Mouse (Mus musculus): ENCODE data around the gene Prss40.

Gene Prss40

DNA sequence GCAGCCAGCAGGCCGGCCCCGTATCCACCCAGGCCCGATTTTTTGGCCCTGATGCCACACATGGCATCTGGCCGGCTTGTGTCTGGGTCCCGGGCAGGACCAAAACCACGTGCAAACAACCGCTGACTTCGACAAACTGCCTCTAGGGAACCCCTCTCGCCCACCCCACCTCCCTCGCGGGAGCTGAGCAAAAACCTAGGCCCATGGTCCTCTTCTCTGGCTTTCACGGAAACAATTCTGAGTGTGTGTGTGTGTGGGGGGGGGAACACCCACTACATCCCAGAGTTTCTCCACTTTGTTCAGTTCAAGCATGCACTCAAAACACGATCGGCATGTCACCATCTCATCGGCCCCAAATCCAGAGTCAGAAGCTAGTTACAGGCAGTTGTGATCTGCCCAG lies at the start of gene Prss40:
TSS of gene Prss40 (minus strand) at position 101 of the 400 bp plus-strand sequence.
- DNase-seq (ENCODE audit: low spot score): no peak

GRCm38 (mm10) chr1:34602363-34602762 lies 41.6 kb upstream of the Prss40 start:
- peak; percentile 91 for DNase-seq (ENCODE audit: low spot score)

- no peak for DNase-seq (ENCODE audit: low spot score)
Observed at GRCm38 (mm10) chr1:34601323-34602047, 40.7 kb upstream of the Prss40 start.

DNA sequence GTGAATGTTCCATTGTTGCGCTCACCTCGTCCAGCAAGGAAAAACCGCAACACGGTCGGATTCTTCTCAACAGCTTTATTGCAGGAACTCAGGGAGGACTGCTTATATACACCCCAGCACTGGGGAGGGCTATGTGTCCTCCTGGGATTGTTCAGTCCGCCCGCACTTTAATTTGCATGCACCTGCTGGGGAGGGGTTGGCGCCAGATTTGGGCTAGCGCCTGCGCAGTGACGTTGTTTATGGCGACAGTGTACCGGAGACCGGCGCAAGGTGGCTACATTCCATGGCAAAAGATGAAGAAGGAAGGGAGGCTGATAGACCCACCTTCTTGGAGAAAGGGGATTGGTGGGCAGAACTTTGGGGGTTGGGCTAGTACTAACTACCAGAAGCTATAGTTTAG lies 39.3 kb upstream of the Prss40 start:
- no peak for DNase-seq (ENCODE audit: low spot score)

GRCm38 (mm10) chr1:34587298-34588096 lies 26.8 kb upstream of the Prss40 start:
- DNase-seq (ENCODE audit: low spot score): no peak

- DNase-seq (ENCODE audit: low spot score): no peak
Observed at GRCm38 (mm10) chr1:34584736-34585135, 24.0 kb upstream of the Prss40 start.

DNA sequence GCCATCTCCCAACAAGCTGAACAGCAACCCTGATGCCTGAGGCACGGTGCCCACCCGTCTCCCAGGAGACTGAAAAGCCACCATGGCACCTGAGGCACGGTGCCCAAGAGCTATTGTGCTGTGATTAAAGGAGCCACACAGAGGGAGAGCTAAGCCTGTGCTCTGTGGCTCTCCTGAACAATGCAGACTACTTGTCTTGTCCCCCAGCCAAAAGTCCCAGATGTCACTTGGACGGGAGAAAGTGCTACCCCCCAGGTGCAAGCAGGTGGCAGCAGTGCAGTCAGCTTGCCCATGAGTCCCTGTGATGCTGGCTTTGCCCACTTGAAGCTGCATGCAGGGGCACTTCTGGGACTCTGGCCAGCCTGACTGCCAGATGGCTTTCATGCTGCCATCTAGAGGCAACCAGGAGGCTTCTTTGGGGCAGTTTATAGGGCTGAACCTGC lies 23.1 kb upstream of the Prss40 start:
- DNase-seq (ENCODE audit: low spot score): no peak

DNA sequence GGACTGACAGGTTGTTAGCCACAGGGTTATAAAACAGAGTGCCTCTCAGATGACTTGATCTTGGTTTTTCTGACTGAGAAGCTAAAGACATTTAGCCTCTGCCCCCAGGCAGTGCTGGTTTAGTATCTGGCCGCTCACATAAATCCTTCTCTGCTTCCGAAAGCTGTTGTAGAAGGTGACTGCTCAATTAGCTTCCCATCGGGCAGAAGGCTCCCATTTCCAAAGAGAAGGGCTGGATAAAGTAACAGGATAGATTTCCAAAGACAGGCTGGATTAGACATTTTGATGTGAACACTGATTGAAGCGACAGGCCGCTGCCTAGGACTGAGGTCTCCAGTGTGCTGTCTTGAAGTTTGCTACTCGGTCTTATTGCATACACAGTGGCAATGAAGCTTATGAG lies 21.5 kb upstream of the Prss40 start:
- DNase-seq (ENCODE audit: low spot score): no peak

DNA sequence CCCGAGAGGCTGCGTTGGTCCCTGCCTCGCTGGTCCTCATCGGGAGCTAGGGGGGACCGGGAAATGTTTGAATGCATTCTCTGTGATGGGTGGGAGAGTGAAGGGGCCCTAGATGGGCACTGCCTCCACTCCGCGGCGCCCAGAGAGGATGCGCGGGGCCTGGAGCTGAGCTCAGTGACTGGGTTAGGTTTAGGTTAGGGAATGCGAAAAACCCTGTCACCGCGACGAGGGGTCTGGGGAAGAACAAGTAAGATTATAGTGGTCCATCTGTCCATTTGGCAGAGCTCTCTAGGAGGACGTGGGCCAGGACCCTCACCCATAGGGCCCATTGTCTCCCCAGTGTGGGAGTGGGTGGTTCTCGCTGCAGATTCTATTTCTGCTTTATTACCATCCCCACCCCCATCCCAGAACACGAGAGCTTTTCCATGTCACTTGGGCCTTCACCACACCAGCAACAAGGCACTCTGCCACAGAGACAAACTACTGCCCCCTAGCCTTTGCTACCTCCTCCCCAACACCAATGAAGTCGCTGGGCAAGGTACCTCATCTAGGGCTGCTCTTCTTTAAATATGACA lies 19.1 kb upstream of the Prss40 start:
- DNase-seq (ENCODE audit: low spot score): peak; percentile 16

DNA sequence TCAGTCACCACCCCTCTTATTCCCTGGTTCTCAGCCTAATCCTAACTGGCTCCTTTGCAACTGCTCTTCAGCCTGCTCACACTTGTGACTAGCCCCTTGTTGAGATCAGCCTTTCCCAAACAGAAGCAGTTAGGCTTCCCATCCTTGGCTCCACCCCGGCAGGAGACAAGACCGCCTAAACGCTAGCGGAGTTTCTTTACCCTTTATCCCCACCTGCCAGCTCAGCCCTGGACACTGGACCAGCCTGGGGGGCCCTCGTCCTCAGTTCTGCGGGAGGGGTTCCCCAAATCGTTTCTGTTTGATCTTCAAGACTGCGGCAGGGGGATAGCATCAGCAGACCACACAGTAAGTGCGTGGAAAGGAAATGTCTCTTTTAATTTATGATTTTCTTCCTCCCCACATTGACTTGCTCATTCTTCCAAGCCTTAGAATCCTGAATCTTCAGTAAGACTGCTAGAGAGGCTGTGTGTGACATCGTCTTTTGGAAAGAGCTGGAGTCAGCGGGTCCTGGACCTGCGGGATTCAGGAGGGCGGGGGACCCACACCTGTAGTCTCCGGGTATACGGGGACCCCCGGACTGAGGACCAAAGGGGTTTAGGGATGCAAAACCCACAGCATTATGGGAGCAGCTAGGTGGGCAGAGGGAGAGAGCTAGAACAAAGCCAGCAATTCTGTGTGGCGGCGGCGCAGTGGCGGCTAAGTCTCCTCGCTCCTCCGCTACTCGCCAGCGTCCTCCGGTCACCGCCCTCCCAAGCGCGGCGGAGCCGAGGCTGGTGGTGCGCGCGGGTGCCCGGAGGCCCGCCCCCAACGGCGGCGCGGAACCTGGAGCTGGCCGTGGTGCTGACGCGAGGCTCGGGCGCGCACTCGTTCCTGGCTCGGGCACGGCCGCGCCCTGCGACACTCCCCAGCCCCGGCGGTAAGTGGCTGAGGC lies 18.4 kb upstream of the Prss40 start, which contains the start of gene Amer3:
TSS of gene Amer3 (plus strand) at position 807 of the 931 bp plus-strand sequence.
- DNase-seq (ENCODE audit: low spot score): peak; percentile 92

GRCm38 (mm10) chr1:34573221-34573620 lies 12.5 kb upstream of the Prss40 start:
- no peak for DNase-seq (ENCODE audit: low spot score)

- DNase-seq (ENCODE audit: low spot score): no peak
Observed at GRCm38 (mm10) chr1:34571431-34571830, 10.7 kb upstream of the Prss40 start.

DNA sequence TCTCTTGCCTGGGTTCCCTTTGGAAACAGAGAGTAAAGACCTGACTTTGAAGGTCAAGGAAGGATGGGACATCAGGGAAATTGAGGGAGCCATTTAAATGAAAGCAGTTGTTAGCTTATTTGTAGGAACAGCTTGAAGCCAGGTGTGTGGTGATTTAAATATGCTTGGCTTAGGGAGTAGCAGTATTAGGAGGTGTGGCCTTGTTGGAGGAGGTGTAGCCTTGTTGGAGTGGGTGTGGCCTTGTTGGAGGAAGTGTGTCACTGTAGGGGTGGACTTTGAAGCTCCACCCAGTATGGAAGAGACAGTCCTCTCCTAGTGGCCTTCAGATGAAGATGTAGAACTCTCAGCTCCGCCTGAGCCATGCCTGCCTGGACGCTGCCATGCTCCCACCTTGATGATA lies 9.1 kb upstream of the Prss40 start:
- no peak for DNase-seq (ENCODE audit: low spot score)

DNA sequence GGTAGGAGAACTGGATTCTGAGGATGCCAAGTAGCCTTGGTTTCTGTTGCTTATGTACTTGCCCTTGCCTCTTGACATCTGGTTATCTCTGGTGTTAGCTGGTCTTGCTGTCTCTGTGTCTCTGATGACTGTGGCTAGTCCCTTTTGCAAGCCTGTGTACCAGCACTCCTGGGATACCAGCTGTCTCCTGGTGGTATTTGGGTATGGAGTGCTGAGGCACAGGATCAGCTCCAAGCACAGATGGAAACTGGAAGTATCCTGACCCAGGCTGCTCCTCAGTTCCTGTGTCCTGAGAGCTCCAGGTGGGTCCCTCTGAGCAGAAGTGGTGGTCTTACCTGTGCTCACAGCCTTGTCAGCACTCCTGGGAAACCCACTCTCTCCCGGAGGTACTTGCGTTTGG lies 7.4 kb upstream of the Prss40 start:
- DNase-seq (ENCODE audit: low spot score): no peak

- DNase-seq (ENCODE audit: low spot score): no peak
Observed at GRCm38 (mm10) chr1:34564383-34565045, 3.8 kb upstream of the Prss40 start.

- no peak for DNase-seq (ENCODE audit: low spot score)
Observed at GRCm38 (mm10) chr1:34554275-34554674, 6.5 kb downstream of the Prss40 start.

GRCm38 (mm10) chr1:34553690-34554089 lies 7.1 kb downstream of the Prss40 start:
- no peak for DNase-seq (ENCODE audit: low spot score)

DNA sequence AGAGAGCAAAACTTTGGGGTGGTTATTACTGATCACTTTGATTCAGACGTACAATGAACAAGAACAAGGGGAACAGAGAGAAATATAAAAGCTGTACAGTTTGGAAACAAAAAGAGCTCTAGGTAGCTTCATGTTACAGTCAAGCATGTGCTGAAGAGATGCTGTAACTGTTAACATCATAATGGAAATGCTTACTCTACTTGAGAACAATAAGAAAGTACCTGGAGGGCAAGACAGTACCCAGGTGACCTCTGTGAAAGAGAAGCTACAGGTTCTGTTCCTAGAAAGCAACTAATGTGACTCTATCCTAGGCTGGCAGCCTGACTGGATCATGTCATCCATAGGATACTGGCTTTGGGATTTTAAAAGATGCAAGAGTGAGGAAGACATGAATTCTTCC lies 13.7 kb downstream of the Prss40 start:
- DNase-seq (ENCODE audit: low spot score): no peak

- DNase-seq (ENCODE audit: low spot score): peak; percentile 40
Observed at GRCm38 (mm10) chr1:34536767-34537485, 23.8 kb downstream of the Prss40 start.

GRCm38 (mm10) chr1:34536291-34536766 lies 24.4 kb downstream of the Prss40 start:
- peak; percentile 24 for DNase-seq (ENCODE audit: low spot score)
